Mouse (Mus musculus) macrophage (primary cell): ENCODE data around the gene Nupl2. TPM values are rescaled to one million over a fixed set of nuclear protein-coding genes. Genes with fewer than 3 reads are reported as not detected.

Experiments
- H3K27ac ChIP-seq: fragments of 350-480 bp; formaldehyde crosslinking; 2 replicates; pipeline ENCODE4 v1.9.0; 2021
- H3K36me3 ChIP-seq: fragments of 350-480 bp; formaldehyde crosslinking; 2 replicates; pipeline ENCODE4 v1.9.0; 2021; ENCODE audit errors: inconsistent target
- H3K4me3 ChIP-seq: fragments of 350-480 bp; formaldehyde crosslinking; 2 replicates; pipeline ENCODE4 v1.9.0; 2021; ENCODE audit errors: inconsistent target
- H3K79me2 ChIP-seq: fragments of 350-480 bp; formaldehyde crosslinking; 2 replicates; pipeline ENCODE4 v1.9.0; 2021; ENCODE audit errors: inconsistent target
- WGBS: methylation state at CpG from one replicate; pipeline ENCODE4 v1.1.7; 2026; ENCODE audit warnings: inconsistent platforms; ENCODE audit not compliant: missing documents; 5-methylcytosine and 5-hydroxymethylcytosine counted together
- polyA plus RNA-seq: library from polyadenylated mRNA; stranded (reverse); fragments of 250-400 nt; gene quantifications from 3 replicates; pipeline ENCODE4 v1.2.4, GENCODE M21; 2018; ENCODE audit warnings: inconsistent platforms
- total RNA-seq, 78 experiments: library from RNA; depleted of rRNA; stranded (reverse); fragments of 250-400 nt; gene quantifications; 1 replicate in 9 of 78; 2 replicates in 24 of 78; 3 replicates in 43 of 78; 4 replicates in 2 of 78; pipeline ENCODE4 v1.2.4; 2018; ENCODE audit warnings: inconsistent platforms in 56 of 78

The Nupl2 gene
- 10 to 100 TPM in 19 of 26 experiments, 1 to 10 TPM in 7; 1.9 to 42.3 (median 18.2) TPM for total RNA-seq (2018; cell fraction: chromatin; rRNA removed)
- 1 to 10 TPM; 1.8 to 7.5 (median 5.4) TPM for total RNA-seq (2018; cell fraction: cytosol; rRNA removed)
- total RNA-seq (2018; cell fraction: nucleus; rRNA removed), result 10 to 100 TPM in 11 of 26 experiments, 1 to 10 TPM in 15; 2.2 to 33.4 (median 7.7) TPM
- polyA plus RNA-seq, result 5.7 to 8.2 TPM (median 5.9 TPM) in 3 replicates

- Histone ChIP-seq H3K79me2 (no peaks in the 10 kb centered on the region), H3K36me3 (peaks cover 12% of the 10 kb centered on the region), H3K4me3 (peak within 1 kb of the TSS; percentile 67), H3K27ac (no peak within 1 kb of the TSS)
- WGBS, result under 1% methylated on average over 52 of the region's 52 CpGs
Measured at GRCm38 (mm10) chr5:24164789-24165445, at the start of gene Nupl2. Gene Nupl2, plus strand, starts transcription at chr5:24164963.

DNA sequence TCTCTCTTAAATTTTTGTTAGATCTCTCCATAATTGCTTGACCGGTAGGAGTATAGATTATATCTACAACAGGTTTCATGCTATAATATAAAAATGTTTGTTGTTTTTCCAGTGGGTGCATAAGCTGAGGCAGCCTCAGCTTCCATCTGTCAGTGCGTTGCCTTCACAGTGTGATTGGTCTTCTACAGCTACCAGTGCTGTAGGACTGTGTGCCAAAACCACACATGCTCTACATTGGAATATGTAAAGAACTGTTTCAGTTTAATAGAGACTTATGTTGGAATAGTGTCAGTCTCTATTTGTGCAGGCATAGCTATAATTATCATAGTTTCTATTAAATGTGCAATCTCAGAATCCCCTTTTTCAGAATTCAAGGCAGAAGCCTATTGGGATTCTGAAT, 42.5 kb upstream of the Nupl2 start:
- Histone ChIP-seq H3K27ac (no peak overlapping the region), H3K4me3 (no peak overlapping the region), H3K36me3 (no peaks in the 10 kb centered on the region), H3K79me2 (no peaks in the 10 kb centered on the region)
- 100% methylated on average over 2 of the region's 2 CpGs for WGBS

- WGBS, result 90% methylated on average over 1 of the region's 1 CpGs
- H3K27ac ChIP-seq, result no peak overlapping the region
- H3K36me3 ChIP-seq, result no peaks in the 10 kb centered on the region
- H3K4me3 ChIP-seq, result no peak overlapping the region
- no peaks in the 10 kb centered on the region for H3K79me2 ChIP-seq
Measured at GRCm38 (mm10) chr5:24124175-24124574, 40.6 kb upstream of the Nupl2 start.

DNA sequence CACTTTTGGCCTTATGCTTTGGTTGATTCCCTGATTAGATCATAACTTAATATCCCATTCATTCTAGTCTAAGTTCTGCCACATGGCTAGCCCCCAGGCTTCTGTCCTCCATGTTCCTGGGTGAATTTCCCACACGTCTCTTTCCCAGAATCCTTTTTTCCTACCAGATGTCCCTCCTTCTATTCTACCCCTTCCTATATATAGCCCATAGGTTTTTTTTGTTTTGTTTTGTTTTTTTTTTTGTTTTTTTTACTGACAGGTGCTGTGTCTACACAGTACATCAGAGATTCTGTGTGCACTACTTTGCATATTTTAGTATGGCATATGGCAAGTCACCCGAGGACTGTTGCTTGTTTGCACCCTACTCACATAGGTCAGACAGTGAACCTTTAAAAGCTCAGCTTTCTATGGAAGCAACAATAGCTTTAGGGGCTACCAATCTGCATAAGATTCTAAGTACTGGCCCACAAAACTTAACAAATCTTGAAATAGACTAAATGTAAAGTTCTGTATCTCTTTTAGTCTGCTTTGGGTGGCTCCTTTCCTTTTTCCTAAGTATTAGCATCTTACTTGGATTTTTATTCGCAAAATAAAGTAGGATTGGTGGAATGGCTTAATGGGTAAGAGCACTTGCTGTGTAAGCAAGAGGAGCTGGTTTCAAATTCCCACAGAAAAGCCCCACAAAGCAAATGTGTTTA, 40.0 kb upstream of the Nupl2 start:
- WGBS, result 95% methylated on average over 3 of the region's 3 CpGs
- no peaks in the 10 kb centered on the region for H3K79me2 ChIP-seq
- no peak overlapping the region for H3K27ac ChIP-seq
- H3K36me3 ChIP-seq, result no peaks in the 10 kb centered on the region
- H3K4me3 ChIP-seq, result no peak overlapping the region

GRCm38 (mm10) chr5:24125910-24126636, 38.7 kb upstream of the Nupl2 start:
- WGBS, result 100% methylated on average over 1 of the region's 1 CpGs
- Histone ChIP-seq H3K79me2 (no peaks in the 10 kb centered on the region), H3K27ac (no peak overlapping the region), H3K36me3 (no peaks in the 10 kb centered on the region), H3K4me3 (no peak overlapping the region)

GRCm38 (mm10) chr5:24126967-24127366, 37.8 kb upstream of the Nupl2 start:
- Histone ChIP-seq H3K4me3 (no peak overlapping the region), H3K79me2 (no peaks in the 10 kb centered on the region), H3K27ac (no peak overlapping the region), H3K36me3 (no peaks in the 10 kb centered on the region)
- 93% methylated on average over 4 of the region's 4 CpGs for WGBS

DNA sequence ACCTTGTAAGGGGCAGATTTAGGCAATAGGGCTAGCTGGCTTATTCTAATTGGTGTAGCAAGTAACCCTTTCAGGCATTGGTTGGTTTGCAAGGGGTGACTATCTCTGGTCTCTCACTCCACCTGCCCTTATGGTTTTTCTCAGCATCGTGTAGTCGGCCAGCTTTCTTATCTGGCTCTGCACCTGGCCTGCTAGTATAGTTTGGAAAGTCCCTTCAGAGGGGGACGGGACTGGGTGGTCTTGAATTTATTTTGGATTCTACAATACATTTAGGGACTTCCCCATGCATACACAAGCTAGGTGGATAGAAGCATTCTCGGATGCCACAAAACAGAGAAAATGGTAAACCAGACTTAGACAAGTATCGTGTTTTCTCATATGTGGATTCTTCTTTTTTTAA, 17.8 kb upstream of the Nupl2 start:
- 94% methylated on average over 5 of the region's 5 CpGs for WGBS
- H3K36me3 ChIP-seq, result no peaks in the 10 kb centered on the region
- H3K4me3 ChIP-seq, result no peak overlapping the region
- no peak overlapping the region for H3K27ac ChIP-seq
- no peaks in the 10 kb centered on the region for H3K79me2 ChIP-seq

GRCm38 (mm10) chr5:24152199-24152598, 12.6 kb upstream of the Nupl2 start:
- H3K36me3 ChIP-seq, result 0 out of 2 replicates have a peak, but pooled peaks cover 5% of the 10 kb centered on the region
- no peak overlapping the region for H3K27ac ChIP-seq
- H3K79me2 ChIP-seq, result no peaks in the 10 kb centered on the region
- no peak overlapping the region for H3K4me3 ChIP-seq

GRCm38 (mm10) chr5:24156774-24157173, 8.0 kb upstream of the Nupl2 start:
- Histone ChIP-seq H3K4me3 (no peak overlapping the region), H3K36me3 (0 out of 2 replicates have a peak, but pooled peaks cover 5% of the 10 kb centered on the region), H3K79me2 (no peaks in the 10 kb centered on the region), H3K27ac (no peak overlapping the region)
- 90% methylated on average over 6 of the region's 6 CpGs for WGBS

GRCm38 (mm10) chr5:24167263-24167662, 2.5 kb downstream of the Nupl2 start:
- Histone ChIP-seq H3K36me3 (peaks cover 14% of the 10 kb centered on the region), H3K4me3 (no peak overlapping the region), H3K27ac (no peak overlapping the region), H3K79me2 (no peaks in the 10 kb centered on the region)
- 92% methylated on average over 5 of the region's 5 CpGs for WGBS

DNA sequence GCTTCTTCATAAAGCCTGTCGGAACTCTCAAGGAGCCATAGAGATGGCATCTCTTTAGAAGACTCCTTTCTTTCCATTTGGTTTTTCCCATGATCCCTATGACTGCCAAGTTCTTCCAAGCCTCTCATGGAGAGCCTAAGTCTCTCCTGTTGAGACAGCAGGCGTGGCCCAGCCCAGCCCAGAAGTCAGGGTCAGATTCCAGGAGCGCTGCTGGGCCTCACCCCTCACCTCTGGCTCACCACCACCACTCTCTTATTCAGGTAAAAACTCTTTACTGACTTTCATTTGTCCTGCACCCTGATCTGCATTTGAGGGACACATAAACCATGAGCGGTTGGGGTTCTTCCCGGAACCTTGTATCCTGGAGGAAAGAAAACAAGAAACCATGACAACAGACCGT, 5.1 kb downstream of the Nupl2 start:
- H3K79me2 ChIP-seq, result no peaks in the 10 kb centered on the region
- H3K4me3 ChIP-seq, result no peak overlapping the region
- WGBS, result 89% methylated on average over 6 of the region's 6 CpGs
- no peak overlapping the region for H3K27ac ChIP-seq
- H3K36me3 ChIP-seq, result peaks cover 19% of the 10 kb centered on the region

GRCm38 (mm10) chr5:24172092-24172491, 7.3 kb downstream of the Nupl2 start:
- no peak overlapping the region for H3K4me3 ChIP-seq
- no peaks in the 10 kb centered on the region for H3K79me2 ChIP-seq
- peaks cover 19% of the 10 kb centered on the region for H3K36me3 ChIP-seq
- H3K27ac ChIP-seq, result no peak overlapping the region

- no peaks in the 10 kb centered on the region for H3K79me2 ChIP-seq
- peaks cover 28% of the 10 kb centered on the region; the same call in 1 of the 2 replicates for H3K36me3 ChIP-seq
- H3K27ac ChIP-seq, result no peak overlapping the region
- no peak overlapping the region for H3K4me3 ChIP-seq
- WGBS, result 96% methylated on average over 16 of the region's 16 CpGs
Measured at GRCm38 (mm10) chr5:24181514-24182295, 16.9 kb downstream of the Nupl2 start.

- Histone ChIP-seq H3K36me3 (peaks cover 28% of the 10 kb centered on the region; the same call in 1 of the 2 replicates), H3K79me2 (no peaks in the 10 kb centered on the region), H3K27ac (no peak overlapping the region), H3K4me3 (no peak overlapping the region)
- 95% methylated on average over 8 of the region's 9 CpGs for WGBS
Measured at GRCm38 (mm10) chr5:24182296-24182734, 17.6 kb downstream of the Nupl2 start.
